Mouse (Mus musculus) ES-E14 (cell line): ENCODE data around the gene Gpr182.

Source experiments
- CHD2 ChIP-seq: IDR thresholded peaks from 2 replicates; pipeline ENCODE4 v1.6.1; 2014; ENCODE audit warnings: mild to moderate bottlenecking, low read depth, low read length, inconsistent platforms
- MAFK ChIP-seq: IDR thresholded peaks from 2 replicates; pipeline ENCODE4 v1.6.1; 2014; ENCODE audit warnings: mild to moderate bottlenecking, low read depth, low read length, inconsistent platforms; ENCODE audit not compliant: insufficient read depth
- ZNF384 ChIP-seq: IDR thresholded peaks from 2 replicates; pipeline ENCODE4 v1.6.1; 2012; ENCODE audit warnings: low read depth, low read length, inconsistent platforms

DNA sequence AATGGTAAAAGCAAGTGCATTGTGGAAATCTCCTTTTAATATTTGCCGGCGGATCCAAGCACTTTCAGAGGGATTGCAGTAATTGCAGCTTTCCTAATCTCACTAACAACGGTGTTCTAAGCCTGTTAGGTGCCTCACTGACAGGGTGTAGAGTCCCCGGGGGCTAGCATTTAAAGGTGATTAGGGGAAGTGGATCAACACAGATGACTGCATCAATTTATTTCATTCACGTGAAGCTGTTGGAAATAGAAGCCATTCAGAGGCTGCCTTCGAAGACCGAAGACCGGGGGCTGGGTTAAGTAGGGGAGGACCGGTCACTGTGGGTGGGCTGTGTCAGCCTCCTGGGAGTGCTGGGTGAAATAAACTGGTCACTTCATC lies 20.6 kb downstream of the Gpr182 start:
- TF ChIP-seq CHD2: no peak
- no peak for TF ChIP-seq ZNF384
- no peak for TF ChIP-seq MAFK
